Mouse (Mus musculus) hematopoietic multipotent progenitor cell, adult 10-12 weeks (in vitro differentiated cells): ENCODE results near the gene Olfr1029. TPM values are rescaled to one million over a fixed set of nuclear protein-coding genes. Genes with fewer than 3 reads are reported as not detected.

Source experiments
- polyA plus RNA-seq: library from polyadenylated mRNA; stranded (reverse); fragments of >175 nt; gene quantifications from 2 replicates; pipeline ENCODE4 v1.2.3, GENCODE M21; 2012; ENCODE audit warnings: low replicate concordance

Gene Olfr1029
- polyA plus RNA-seq: not detected in 2 replicates

DNA sequence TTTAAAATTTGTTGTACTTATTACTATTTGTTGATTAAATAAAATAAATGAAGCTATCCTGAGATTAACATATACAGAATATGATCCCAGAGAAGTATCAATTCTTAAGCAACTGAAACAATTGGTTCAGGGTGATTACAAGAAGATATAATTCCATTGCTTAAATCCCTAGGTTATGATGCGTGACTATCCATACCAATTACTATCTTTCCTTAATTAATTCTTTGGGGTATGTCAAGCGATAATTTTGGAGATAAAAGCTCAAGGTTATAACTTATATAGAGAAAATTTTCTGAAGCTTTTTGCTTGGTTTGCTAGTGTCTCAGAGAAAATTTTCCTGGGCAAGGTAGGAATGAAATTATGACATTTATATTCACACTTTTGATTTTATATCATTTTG, at the start of gene Olfr1029:
Olfr1029 (plus strand) TSS at position 301 of the 400 bp plus-strand sequence.

GRCm38 (mm10) chr2:85950137-85950536, 23.6 kb upstream of the Olfr1029 start, which contains the start of gene Olfr1028:
Gene Olfr1028 (plus strand): TSS chr2:85950437.

GRCm38 (mm10) chr2:85978976-85979375, 5.3 kb downstream of the Olfr1029 start, which contains the start of gene Olfr1030:
Gene Olfr1030 (plus strand): TSS chr2:85979276.

DNA sequence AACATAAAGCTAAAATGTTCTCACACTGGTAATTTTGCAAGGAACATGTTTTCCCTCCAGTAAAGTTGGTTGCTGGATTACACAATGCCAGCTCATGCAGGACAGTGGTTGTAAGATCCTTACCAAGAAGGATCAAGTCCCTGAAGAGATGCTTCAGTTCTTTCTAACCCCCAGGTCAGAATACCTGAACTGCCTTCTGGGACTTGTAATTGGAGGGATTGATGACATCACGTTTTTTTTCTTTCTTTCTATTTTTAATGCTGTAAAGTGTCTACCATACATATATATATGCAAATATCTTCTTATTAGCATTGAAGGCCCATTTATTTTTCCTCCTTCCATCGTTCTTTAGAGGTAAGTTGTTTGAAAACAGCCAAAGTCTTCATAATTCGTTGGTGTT, 16.3 kb downstream of the Olfr1029 start, which contains the start of gene Olfr1031:
Olfr1031 (plus strand) TSS at position 301 of the 400 bp plus-strand sequence.

GRCm38 (mm10) chr2:86005240-86005639, 31.5 kb downstream of the Olfr1029 start, which contains the start of gene Olfr1032:
Gene Olfr1032 (plus strand): TSS chr2:86005540.

DNA sequence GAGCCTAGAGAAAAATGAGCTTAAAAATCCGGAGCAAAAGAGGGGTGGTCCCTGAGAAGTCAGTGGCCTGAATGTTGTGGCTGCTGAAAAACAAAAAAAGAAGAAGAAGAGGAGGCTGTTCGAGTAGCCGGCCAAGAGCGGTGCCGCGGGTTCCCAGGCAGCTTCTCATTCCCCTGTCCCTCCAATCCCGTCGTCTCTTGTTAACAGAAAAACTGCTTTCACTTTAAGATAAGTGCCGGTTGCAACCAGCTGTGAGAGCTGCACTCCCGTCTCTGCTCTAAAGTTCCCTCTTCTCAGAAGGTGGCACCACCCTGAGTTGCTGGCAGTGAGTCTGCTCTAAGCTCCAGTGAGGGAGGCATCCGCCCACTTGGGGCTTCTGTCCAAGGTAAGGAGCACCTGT, 46.7 kb downstream of the Olfr1029 start, which contains the start of gene Olfr1033:
Olfr1033 (plus strand) TSS at position 228 of the 400 bp plus-strand sequence.

Other genes starting within 250 kb of the Olfr1029 start
- gene Olfr1012, start 211.1 kb upstream of the Olfr1029 start, polyA plus RNA-seq: not detected in 2 replicates
- gene Olfr1013, start 206.8 kb upstream of the Olfr1029 start, polyA plus RNA-seq: not detected in 2 replicates
- gene Olfr1014, start 201.2 kb upstream of the Olfr1029 start, polyA plus RNA-seq: not detected in 2 replicates
- not detected in 2 replicates for gene Olfr1015, start 191.9 kb upstream of the Olfr1029 start, polyA plus RNA-seq
- not detected in 2 replicates for gene Olfr1016, start 171.4 kb upstream of the Olfr1029 start, polyA plus RNA-seq
- gene Olfr1018, start 155.4 kb upstream of the Olfr1029 start, polyA plus RNA-seq: not detected in 2 replicates
- gene Olfr1019, start 128.4 kb upstream of the Olfr1029 start, polyA plus RNA-seq: not detected in 2 replicates
- gene Olfr1020, start 126.9 kb upstream of the Olfr1029 start, polyA plus RNA-seq: not detected in 2 replicates
- not detected in 2 replicates for gene Olfr1022, start 105.3 kb upstream of the Olfr1029 start, polyA plus RNA-seq
- gene Olfr1023, start 88.3 kb upstream of the Olfr1029 start, polyA plus RNA-seq: not detected in 2 replicates
- not detected in 2 replicates for gene Olfr1024, start 68.8 kb upstream of the Olfr1029 start, polyA plus RNA-seq
- not detected in 2 replicates for gene Olfr1025-ps1, start 58.7 kb upstream of the Olfr1029 start, polyA plus RNA-seq
- not detected in 2 replicates for gene Olfr1026, start 52.3 kb upstream of the Olfr1029 start, polyA plus RNA-seq
- not detected in 2 replicates for gene Olfr1028, start 23.5 kb upstream of the Olfr1029 start, polyA plus RNA-seq
- not detected in 2 replicates for gene Olfr1030, start 5.4 kb downstream of the Olfr1029 start, polyA plus RNA-seq
- not detected in 2 replicates for gene Olfr1031, start 16.4 kb downstream of the Olfr1029 start, polyA plus RNA-seq
- gene Olfr1032, start 31.6 kb downstream of the Olfr1029 start, polyA plus RNA-seq: not detected in 2 replicates
- gene Olfr1033, start 46.7 kb downstream of the Olfr1029 start, polyA plus RNA-seq: not detected in 2 replicates
- not detected in 2 replicates for gene Olfr1034, start 72.0 kb downstream of the Olfr1029 start, polyA plus RNA-seq
- gene Olfr1036, start 100.1 kb downstream of the Olfr1029 start, polyA plus RNA-seq: not detected in 2 replicates
- gene Olfr1037, start 113.5 kb downstream of the Olfr1029 start, polyA plus RNA-seq: not detected in 2 replicates
- gene Olfr1039, start 162.0 kb downstream of the Olfr1029 start, polyA plus RNA-seq: not detected in 2 replicates
- not detected in 2 replicates for gene Olfr1040, start 172.8 kb downstream of the Olfr1029 start, polyA plus RNA-seq
- gene Olfr1042, start 187.9 kb downstream of the Olfr1029 start, polyA plus RNA-seq: not detected in 2 replicates
- gene Olfr1043, start 193.6 kb downstream of the Olfr1029 start, polyA plus RNA-seq: not detected in 2 replicates
- 0.09 TPM in 1 of 2 replicates, not detected in the other for gene Olfr1044, start 203.9 kb downstream of the Olfr1029 start, polyA plus RNA-seq
- not detected in 2 replicates for gene Olfr52, start 211.8 kb downstream of the Olfr1029 start, polyA plus RNA-seq
- gene Olfr1045, start 229.1 kb downstream of the Olfr1029 start, polyA plus RNA-seq: not detected in 2 replicates
- not detected in 2 replicates for gene Olfr1046, start 245.4 kb downstream of the Olfr1029 start, polyA plus RNA-seq